Mouse (Mus musculus) layer of hippocampus, postnatal 14 days (tissue): Measurements from ENCODE around the gene Duox1. TPM values are rescaled to one million over a fixed set of nuclear protein-coding genes. Genes with fewer than 3 reads are reported as not detected.
A peak's percentile ranks its signal among the peaks of the same experiment; 100 is the strongest.

Experiments used
- DNase-seq, 2 experiments: peaks; one replicate each; pipeline ENCODE4 v3.0.0; 2021 to 2022; ENCODE audit warnings: low spot score in 2 of 2, mixed read lengths in 1 of 2
- long read RNA-seq, 2 experiments: library from polyadenylated mRNA; stranded (forward); transcript quantifications; one replicate each; pipeline ENCODE4 v2.0.0; 2021
- total RNA-seq, 2 experiments: library from RNA; stranded (reverse); gene quantifications; 2 replicates each; pipeline ENCODE4 v1.2.3; 2021

The Duox1 gene
- total RNA-seq = not detected
- long read RNA-seq, experiment 1 = 0 reads
- long read RNA-seq, experiment 2 = 0 reads

DNA sequence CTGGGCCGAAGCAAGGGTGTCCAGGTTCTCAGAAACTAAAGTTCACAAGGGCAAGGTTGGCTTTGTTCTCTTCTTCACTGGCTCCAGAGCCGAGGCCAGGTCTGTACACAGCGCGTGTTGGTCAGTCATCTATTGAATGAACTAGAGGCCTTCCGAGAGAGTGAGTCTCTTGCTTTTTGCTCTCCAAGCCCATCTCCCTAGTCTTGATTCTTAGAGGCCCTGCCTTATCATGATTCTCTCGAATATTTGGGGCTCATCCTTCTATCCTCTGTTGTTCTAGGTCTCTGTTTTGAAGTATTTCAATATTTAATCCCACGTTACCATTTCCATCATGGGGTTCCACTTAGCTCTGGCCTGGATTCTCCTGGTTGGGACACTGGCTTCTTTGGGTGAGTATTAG, at the start of gene Duox1:
Gene Duox1 (plus strand): TSS at position 301 of the 400 bp plus-strand sequence.
- DNase-seq = no peak

- DNase-seq = no peak
Observed at GRCm38 (mm10) chr2:122266407-122267193, 48.9 kb upstream of the Duox1 start.

- no peak for DNase-seq
Observed at GRCm38 (mm10) chr2:122278769-122279168, 36.7 kb upstream of the Duox1 start.

GRCm38 (mm10) chr2:122284091-122284490, 31.4 kb upstream of the Duox1 start:
- DNase-seq = no peak

DNA sequence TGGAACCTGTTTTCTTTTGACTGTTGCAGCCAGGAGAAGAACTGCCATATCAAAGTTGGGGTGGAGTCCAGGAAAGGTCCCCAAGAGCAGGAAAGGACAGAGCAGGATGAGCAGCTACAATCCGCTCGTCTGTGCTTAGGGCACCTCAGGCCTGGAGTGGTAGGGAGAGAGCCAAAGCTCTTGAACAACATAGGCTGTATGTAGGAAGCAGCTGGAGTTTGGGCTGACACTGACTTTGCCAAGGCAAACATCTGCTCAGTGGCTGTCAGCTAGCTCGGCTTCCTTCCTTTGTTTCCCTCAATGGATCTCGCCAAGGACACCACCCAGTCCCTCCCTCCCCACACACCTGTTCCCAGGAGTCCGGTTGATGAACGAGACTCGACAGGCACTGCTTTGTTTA, 29.3 kb upstream of the Duox1 start:
- no peak for DNase-seq

- DNase-seq = no peak
Observed at GRCm38 (mm10) chr2:122294916-122295315, 20.6 kb upstream of the Duox1 start.

DNA sequence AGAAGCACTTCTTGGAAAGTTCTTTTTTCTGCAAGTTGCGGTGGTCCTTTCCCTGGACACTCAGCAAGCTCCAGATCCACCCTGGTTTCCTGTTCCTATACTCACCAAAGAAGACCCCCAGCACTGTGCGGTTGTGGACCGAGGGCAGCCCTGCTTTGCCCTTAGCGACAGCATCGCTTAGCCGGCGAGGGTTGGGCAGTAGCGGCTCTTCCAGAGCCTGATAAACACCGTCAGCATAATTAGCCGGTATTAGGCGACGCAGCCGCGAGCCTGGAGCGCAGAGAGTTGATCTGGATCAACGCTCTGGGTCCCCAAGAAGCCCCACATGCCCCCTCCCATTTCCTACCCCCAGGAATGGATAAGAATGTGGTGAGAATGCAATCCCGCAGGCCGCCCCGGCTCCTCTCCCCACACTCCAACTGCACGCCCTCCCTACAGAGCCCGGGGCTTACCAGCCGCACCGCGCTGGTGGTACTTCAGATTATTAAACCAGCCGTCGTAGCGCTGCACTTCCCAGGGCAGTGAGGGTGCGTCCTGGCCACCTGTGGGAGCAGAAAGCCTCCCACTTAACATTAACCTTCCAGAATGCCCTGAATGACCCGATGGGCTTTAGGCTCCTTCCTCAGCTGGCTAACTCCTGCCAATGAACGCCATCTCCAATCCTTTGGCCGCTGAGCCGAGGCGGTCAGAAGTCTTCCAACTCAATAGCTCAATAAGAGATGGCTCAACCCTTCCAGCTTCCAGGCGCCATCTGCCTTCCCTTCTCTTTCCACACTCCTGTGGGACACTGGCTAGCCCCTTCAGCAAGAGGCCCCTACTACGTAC, 18.0 kb upstream of the Duox1 start:
- DNase-seq = no peak

DNA sequence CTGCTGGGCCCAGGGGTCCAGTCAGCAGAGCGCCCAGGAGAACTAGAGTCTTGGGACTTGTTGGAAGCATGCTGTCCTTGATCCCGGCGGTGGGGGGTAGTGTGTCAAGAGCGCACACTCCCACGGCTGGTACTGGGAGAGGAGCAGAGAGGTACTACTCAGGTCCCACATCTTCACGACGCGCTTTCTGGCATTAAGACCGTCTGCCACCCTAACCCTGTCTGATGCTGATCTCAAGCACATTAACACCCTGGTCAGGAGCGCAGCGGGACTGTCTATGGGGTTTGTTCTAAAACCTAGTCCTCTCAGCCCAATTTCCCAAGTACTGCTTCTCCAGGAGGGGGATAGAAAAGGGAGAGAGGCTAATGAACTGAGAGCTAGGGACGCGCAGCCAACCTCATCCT, 17.4 kb upstream of the Duox1 start, which contains the start of gene Duox2:
Gene Duox2 (minus strand): TSS at position 354 of the 404 bp plus-strand sequence.
- DNase-seq = no peak

- no peak for DNase-seq
Observed at GRCm38 (mm10) chr2:122298596-122299490, 16.6 kb upstream of the Duox1 start, which contains the start of gene Duoxa2. Gene Duoxa2, plus strand, starts transcription at chr2:122298900.

GRCm38 (mm10) chr2:122299911-122300655, 15.4 kb upstream of the Duox1 start:
- DNase-seq = no peak

- DNase-seq = no peak
Observed at GRCm38 (mm10) chr2:122300656-122301020, 14.8 kb upstream of the Duox1 start.

- DNase-seq = no peak
Observed at GRCm38 (mm10) chr2:122301081-122301920, 14.2 kb upstream of the Duox1 start.

- no peak for DNase-seq
Observed at GRCm38 (mm10) chr2:122301921-122302573, 13.4 kb upstream of the Duox1 start.

DNA sequence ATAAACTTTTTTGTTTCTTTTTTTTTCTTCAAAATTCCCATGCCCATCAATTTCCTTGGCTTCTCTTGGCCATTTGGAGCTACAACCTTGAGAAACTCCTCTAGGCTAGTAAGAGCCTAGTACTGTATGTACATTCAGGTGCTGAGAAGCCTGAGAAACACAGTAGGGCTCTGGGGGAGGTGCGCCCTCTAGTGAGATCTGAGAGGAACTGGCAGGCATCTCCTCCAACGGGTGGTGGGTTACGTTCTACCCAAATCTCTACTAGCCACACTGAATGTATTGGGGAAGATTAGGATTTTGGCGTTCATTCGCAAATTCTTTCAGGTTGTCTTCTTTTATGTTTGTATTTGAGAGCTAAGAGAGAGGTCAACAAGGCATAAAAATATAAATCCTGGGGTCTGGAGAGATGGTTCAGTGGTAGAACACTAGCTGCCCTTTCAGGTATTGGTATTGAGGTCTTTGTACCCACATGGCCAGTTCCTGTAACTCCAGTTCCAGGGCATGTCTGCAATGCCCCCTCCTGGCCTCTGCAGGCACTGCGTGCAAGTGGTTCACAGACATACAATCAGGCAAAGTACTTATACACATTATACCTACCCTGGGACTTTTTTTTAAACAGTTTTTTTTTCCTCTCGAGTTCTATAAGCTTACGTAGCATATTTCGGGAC, 12.8 kb upstream of the Duox1 start:
- DNase-seq = peak; percentile 46 to 76

GRCm38 (mm10) chr2:122304544-122304943, 10.9 kb upstream of the Duox1 start:
- DNase-seq = no peak

DNA sequence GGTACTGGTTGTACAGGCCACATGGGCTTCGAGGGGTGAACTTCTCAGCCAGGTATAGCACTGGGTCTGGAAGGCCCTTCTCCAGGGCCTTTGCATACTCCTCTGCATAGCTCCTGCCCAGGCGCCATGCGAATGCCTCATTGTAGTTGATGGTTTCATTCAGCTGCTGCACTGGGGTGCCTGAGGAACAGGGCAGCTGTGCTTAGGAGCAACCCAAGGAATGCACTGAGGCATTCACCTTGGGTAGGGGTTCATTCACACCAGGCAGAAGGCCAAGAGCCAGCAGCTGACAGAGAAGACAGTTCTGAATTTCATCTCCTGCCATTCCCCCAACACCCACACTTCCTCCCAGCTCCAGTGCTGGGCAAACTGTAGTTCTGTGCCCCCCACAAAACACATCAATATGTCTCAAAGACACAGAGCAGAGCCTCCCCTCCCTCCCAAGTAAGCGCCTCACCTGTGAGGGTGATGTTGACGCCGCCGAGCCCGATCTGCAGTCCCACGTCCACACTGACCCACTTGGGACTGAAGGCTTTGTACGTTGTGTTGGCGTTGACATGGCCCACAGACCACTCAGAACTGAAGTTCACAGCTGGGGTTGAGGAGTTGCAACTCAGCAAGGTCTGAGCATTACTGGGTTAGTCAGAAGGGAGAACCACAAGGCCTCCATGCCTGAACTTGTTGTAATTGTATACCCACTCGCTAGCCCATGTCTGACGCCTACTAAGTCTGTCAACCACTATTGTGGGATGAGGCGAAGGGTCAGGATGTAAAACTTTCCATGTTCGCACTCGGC, 10.2 kb upstream of the Duox1 start:
- DNase-seq = no peak

DNA sequence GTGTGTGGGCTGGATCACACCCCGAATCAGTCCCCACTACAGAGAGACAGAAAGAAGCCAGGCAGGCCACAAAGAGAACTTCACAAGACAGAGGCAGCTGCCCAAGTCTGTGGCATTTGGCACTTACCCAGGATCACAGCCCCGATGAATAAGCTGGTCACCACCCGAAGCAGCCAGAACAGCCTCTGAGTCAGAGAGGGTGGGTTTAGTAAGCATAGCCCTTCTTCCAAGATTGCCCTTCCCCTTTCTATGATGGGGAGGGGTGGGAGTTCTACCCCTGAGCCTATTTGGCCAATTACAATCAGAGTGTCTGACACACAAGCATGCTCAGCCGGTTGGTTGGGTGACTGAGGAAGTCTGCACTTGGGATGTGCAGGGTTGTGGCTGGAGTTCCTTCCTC, 9.3 kb upstream of the Duox1 start:
- peak in 1 of 2 experiments; percentile 39 for DNase-seq

- no peak for DNase-seq
Observed at GRCm38 (mm10) chr2:122309647-122310046, 5.8 kb upstream of the Duox1 start.
